Mouse (Mus musculus) G1E (cell line): ENCODE results near the gene Dab1.

ENCODE experiments used
- CTCF ChIP-seq: IDR thresholded peaks from 2 replicates; pipeline ENCODE4 v1.5.1; 2012; ENCODE audit warnings: low read depth, low read length, inconsistent platforms, mixed read lengths
- GATA1 ChIP-seq: IDR thresholded peaks from 2 replicates; pipeline ENCODE4 v1.6.1; 2012; ENCODE audit warnings: borderline replicate concordance, low read length, inconsistent platforms, mixed read lengths
- GATA2 ChIP-seq: IDR thresholded peaks from 2 replicates; pipeline ENCODE4 v1.6.1; 2012; ENCODE audit warnings: low read depth, low read length, inconsistent platforms, borderline replicate concordance
- POLR2AphosphoS5 ChIP-seq: IDR thresholded peaks from 2 replicates; pipeline ENCODE4 v1.6.1; 2012; ENCODE audit warnings: low read depth, low read length, inconsistent platforms; ENCODE audit not compliant: insufficient replicate concordance
- TAL1 ChIP-seq: conservative IDR thresholded peaks from 2 replicates; pipeline ENCODE4 v1.6.1; 2012; ENCODE audit warnings: low read depth, low read length, inconsistent platforms, mixed read lengths

DNA sequence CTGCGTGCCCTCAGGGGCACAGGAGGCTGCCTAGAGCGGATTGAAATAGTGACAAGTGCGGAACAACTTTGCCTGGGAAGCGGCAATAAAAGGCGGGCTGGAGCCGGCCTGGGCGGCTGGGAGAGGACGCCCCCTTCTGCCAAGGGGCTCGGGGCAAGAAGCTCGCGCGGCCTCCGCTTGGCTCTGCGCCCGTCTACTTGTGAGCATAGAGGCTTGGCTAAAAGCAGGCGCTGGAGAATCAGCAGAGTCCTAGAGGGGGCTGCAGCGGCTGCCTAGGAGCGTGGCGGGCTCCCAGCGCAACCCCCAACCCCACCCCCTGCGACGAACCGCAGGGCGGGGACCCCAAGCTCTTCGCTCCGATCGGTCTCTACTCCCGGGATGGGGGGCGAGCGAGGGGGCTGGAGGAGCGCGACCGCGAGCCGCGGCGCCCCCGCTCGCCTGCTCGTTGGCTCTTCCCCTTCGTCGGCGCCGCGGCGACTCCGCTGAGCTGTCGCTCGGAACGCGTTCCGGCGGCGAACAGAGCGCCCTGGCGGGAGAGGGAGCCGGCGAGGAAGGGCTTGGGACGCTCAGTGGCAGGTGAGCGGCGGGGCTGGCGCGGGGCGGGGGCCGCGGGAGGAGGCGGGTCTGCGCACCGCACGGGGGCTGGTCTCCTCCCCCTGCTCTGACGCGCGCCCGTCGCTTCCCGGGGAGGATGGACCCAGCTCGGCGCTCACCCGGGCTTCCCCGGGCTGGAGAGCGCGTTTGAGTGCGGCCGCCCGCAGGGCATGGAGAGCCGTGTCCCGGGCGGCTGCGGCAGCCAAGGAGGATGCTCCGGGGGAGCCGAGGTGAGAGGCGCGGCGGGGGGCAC is 748.0 kb downstream of the Dab1 start:
- TF ChIP-seq GATA1 (no peak), CTCF (no peak), TAL1 (no peak), POLR2AphosphoS5 (no peak), GATA2 (no peak)
